Mouse (Mus musculus) lung, embryonic 16.5 days (tissue): Measurements from ENCODE around the gene Sfrp4. TPM values are rescaled to one million over a fixed set of nuclear protein-coding genes. Genes with fewer than 3 reads are reported as not detected.

Source experiments
- ATAC-seq: fragments of 200-750 bp; cut with Nextera tagmentation; 2 replicates; pipeline ENCODE4 v1.8.0; 2017; ENCODE audit warnings: low read depth, mild to moderate bottlenecking, moderate library complexity
- H3K27ac ChIP-seq: fragments of 300-500 bp; sonication (generic); 2 replicates; pipeline ENCODE4 v1.5.1; 2014; ENCODE audit warnings: mild to moderate bottlenecking, control low read depth, low read length
- H3K27me3 ChIP-seq: fragments of 300-500 bp; sonication (generic); 2 replicates; pipeline ENCODE4 v1.6.1; 2014; ENCODE audit warnings: low read depth, low read length, mixed read lengths; ENCODE audit not compliant: control insufficient read depth, insufficient read depth
- H3K36me3 ChIP-seq: fragments of 300-500 bp; sonication (generic); 2 replicates; pipeline ENCODE4 v1.6.1; 2014; ENCODE audit warnings: low read length; ENCODE audit not compliant: control insufficient read depth, insufficient read depth
- H3K4me1 ChIP-seq: fragments of 300-500 bp; sonication (generic); replicated peaks from 2 replicates; pipeline ENCODE4 v1.6.1; 2014; ENCODE audit warnings: low read length, mixed read lengths; ENCODE audit not compliant: control insufficient read depth, insufficient read depth
- H3K4me2 ChIP-seq: fragments of 300-500 bp; sonication (generic); 2 replicates; pipeline ENCODE4 v1.6.1; 2014; ENCODE audit warnings: low read depth, low read length, control low read depth
- H3K4me3 ChIP-seq: fragments of 300-500 bp; sonication (generic); 2 replicates; pipeline ENCODE4 v1.5.1; 2014; ENCODE audit warnings: mild to moderate bottlenecking, low read length, control low read depth
- H3K9ac ChIP-seq: fragments of 300-500 bp; sonication (generic); 2 replicates; pipeline ENCODE4 v1.6.1; 2014; ENCODE audit warnings: low read length, control low read depth
- H3K9me3 ChIP-seq: fragments of 300-500 bp; sonication (generic); 2 replicates; pipeline ENCODE4 v1.6.1; 2016; ENCODE audit warnings: low read length; ENCODE audit not compliant: control insufficient read depth
- WGBS: fragments of 180-500 bp; shearing (Covaris S2); extraction: QIAGEN DNeasy Blood & Tissue Kit; methylation state at CpG from one replicate; pipeline ENCODE4 v1.1.7; 2014; 5-methylcytosine and 5-hydroxymethylcytosine counted together
- polyA plus RNA-seq: library from polyadenylated mRNA; unstranded; fragments of >200 nt; fragmentation: Nextera tagmentation; extraction: Ambion mirVana; gene quantifications from 2 replicates; pipeline ENCODE4 v1.2.1, GENCODE M21; 2015

Gene Sfrp4
- polyA plus RNA-seq, 1 experiment from 2014 or later = 0.92 TPM

DNA sequence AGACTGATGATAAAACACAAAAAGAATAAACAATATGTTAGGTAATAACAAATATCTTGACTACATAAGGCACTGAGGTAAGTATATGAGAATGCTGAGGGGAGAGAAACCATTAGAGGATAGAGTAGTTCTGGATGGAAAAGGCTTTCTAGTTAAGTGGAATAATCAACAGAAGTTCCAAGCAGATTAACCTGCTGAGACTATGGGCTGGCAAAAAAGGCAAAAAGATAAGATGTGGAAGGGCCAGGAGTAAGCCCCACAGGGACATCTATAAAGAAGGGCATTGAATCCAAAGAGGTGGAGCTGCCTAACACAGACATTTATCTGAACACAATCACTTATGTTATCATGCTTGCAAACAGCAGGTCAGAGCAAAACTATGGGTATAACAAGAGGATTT is 14.8 kb upstream of the Sfrp4 start:
- Histone ChIP-seq H3K9me3 (no peaks in the 10 kb centered on the region), H3K4me2 (no peak overlapping the region), H3K27ac (no peak overlapping the region), H3K4me1 (no peaks in the 10 kb centered on the region), H3K4me3 (no peak overlapping the region), H3K27me3 (no peaks in the 10 kb centered on the region), H3K36me3 (no peaks in the 10 kb centered on the region), H3K9ac (no peak overlapping the region)
- ATAC-seq = no peak

DNA sequence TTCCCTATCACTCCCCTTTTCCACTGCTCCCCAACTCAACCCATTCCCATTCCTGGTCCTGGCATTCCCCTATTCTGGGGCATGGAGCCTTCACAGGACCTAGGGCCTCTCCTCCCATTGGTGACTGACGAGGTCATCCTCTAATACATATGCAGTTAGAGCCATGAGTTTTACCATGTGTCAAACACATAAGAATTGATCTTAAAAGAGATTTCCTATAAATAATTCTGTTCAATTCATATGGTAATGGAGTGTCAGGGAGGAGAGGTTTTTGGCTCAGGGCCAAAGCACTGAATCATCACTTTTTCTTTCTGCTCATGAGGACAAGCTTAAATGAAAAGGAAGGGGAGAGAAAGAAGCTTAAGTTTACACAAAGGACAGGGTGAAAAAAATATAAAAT is 10.6 kb upstream of the Sfrp4 start:
- no peak for ATAC-seq
- WGBS = 94% methylated on average over 1 of the region's 1 CpGs
- Histone ChIP-seq H3K4me2 (no peak overlapping the region), H3K9me3 (no peaks in the 10 kb centered on the region), H3K9ac (no peak overlapping the region), H3K4me1 (no peaks in the 10 kb centered on the region), H3K27me3 (no peaks in the 10 kb centered on the region), H3K4me3 (no peak overlapping the region), H3K36me3 (no peaks in the 10 kb centered on the region), H3K27ac (no peak overlapping the region)

DNA sequence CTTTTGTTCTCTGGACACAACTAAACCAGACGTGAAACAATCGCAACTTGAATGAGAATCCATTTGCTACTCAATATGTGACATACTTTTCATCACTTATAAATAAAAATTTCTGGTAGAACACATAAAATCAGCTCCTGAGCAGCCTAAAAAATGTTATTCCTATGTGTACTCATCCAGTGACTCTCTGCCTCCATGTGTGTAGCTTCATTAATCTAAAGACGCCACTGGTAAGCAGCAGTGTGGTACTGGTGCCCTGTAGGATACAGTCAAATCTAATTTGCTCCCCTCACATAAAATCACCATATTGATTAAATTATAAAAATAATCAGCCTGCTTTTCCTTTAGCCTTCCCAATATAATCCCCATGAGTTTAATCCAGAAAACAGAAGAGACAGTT is 9.9 kb upstream of the Sfrp4 start:
- Histone ChIP-seq H3K4me1 (no peaks in the 10 kb centered on the region), H3K27ac (no peak overlapping the region), H3K9ac (no peak overlapping the region), H3K27me3 (no peaks in the 10 kb centered on the region), H3K4me3 (no peak overlapping the region), H3K9me3 (no peaks in the 10 kb centered on the region), H3K36me3 (no peaks in the 10 kb centered on the region), H3K4me2 (no peak overlapping the region)
- WGBS = 80% methylated on average over 3 of the region's 3 CpGs
- ATAC-seq = no peak

GRCm38 (mm10) chr13:19613426-19613825 is 9.5 kb upstream of the Sfrp4 start:
- Histone ChIP-seq H3K4me2 (no peak overlapping the region), H3K36me3 (no peaks in the 10 kb centered on the region), H3K4me1 (no peaks in the 10 kb centered on the region), H3K4me3 (no peak overlapping the region), H3K27ac (no peak overlapping the region), H3K27me3 (no peaks in the 10 kb centered on the region), H3K9me3 (no peaks in the 10 kb centered on the region), H3K9ac (no peak overlapping the region)
- ATAC-seq = no peak
- WGBS = 85% methylated on average over 1 of the region's 1 CpGs

DNA sequence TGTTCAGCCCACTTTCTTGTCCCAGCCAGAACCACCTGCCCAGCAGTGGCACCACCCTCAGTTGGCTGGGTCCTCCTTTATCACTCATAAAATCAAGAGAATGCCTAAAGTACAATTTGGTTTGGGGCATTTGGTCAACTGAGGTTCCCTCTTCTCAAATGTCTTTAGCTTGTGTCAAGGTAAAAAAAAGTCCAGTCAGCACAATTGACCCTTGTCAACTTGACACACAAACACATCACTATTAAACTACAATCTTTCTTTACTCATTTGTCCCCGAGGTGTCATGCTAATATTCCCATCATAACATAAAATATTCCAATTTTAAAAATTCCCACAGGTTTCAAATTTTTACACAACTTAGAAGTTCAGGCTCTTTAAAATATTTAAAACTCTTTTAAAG is 8.6 kb upstream of the Sfrp4 start:
- no peak overlapping the region for H3K4me3 ChIP-seq
- H3K9me3 ChIP-seq = no peaks in the 10 kb centered on the region
- H3K4me2 ChIP-seq = no peak overlapping the region
- no peaks in the 10 kb centered on the region for H3K4me1 ChIP-seq
- H3K27ac ChIP-seq = no peak overlapping the region
- H3K27me3 ChIP-seq = no peaks in the 10 kb centered on the region
- no peak for ATAC-seq
- 88% methylated on average over 1 of the region's 1 CpGs for WGBS
- no peak overlapping the region for H3K9ac ChIP-seq
- no peaks in the 10 kb centered on the region for H3K36me3 ChIP-seq

DNA sequence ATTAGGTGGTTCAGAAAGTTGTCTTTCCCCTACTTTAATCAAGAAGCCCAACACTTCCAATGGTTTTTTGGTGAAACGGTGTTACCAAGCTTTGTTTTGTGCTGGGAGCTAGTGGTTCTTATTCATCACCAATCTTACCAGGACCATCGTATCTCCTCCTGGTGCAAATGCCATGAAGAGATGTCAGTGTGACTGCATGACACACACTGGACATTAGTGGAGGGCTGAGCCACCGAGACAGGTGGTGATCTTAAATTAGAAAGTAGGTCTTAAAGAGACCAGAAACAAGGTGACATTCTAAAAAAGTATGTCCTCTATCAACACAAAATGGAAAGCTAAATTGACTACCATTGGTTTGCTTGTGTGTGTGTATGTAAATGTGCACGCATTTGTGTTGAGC is 4.8 kb upstream of the Sfrp4 start:
- no peaks in the 10 kb centered on the region for H3K36me3 ChIP-seq
- ATAC-seq = no peak
- no peaks in the 10 kb centered on the region for H3K9me3 ChIP-seq
- H3K27ac ChIP-seq = no peak overlapping the region
- no peak overlapping the region for H3K4me2 ChIP-seq
- peaks cover under 1% of the 10 kb centered on the region; the same call in 1 of the 2 replicates for H3K27me3 ChIP-seq
- WGBS = 93% methylated on average over 4 of the region's 4 CpGs
- no peak overlapping the region for H3K4me3 ChIP-seq
- no peak overlapping the region for H3K9ac ChIP-seq
- peaks cover 1% of the 10 kb centered on the region for H3K4me1 ChIP-seq

GRCm38 (mm10) chr13:19618841-19619215 is 4.1 kb upstream of the Sfrp4 start:
- H3K9ac ChIP-seq = peak overlapping the region; percentile 89
- peaks cover 7% of the 10 kb centered on the region for H3K27me3 ChIP-seq
- peaks cover 7% of the 10 kb centered on the region for H3K4me1 ChIP-seq
- no peaks in the 10 kb centered on the region for H3K36me3 ChIP-seq
- peak; percentile 40 for ATAC-seq
- peak overlapping the region; percentile 99 for H3K4me2 ChIP-seq
- H3K4me3 ChIP-seq = peak overlapping the region; percentile 74
- no peak overlapping the region for H3K27ac ChIP-seq
- WGBS = 5% methylated on average over 5 of the region's 5 CpGs
- no peaks in the 10 kb centered on the region for H3K9me3 ChIP-seq

DNA sequence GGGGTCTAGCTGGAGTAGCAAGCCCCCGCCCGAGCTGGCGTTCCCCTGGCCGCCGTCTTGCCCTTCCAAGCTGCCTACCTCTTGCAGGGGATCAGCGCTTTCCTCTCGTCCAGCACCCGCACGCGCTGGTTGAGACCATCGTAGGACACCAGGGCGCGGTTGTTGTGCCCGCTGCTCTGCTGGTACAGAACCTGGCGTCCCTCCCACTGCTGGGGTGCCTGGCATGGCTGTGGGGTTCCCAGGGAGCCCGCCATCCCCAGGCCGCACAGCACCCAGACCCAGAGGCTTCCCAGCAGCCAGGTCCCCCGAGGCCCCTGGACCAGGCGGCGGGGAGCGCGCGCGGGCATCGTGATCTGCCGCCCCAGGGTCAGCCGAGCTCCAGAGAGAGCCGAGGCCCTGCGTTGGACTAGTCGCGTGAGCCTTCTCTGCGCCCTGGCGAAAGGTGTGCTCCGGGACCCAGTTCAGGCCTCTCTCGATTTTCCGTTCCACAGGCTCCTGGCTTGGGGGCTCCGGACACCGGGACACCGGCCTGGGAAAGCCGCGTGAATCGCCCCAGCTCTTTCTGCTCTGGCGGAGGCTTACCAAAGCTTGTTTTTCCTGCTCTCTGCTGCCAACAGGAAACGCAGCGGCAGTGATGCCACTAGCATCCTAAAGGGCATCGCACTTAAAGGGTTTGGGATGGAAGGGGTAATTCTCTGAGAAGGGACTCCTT is 3.5 kb upstream of the Sfrp4 start, which contains the start of gene Epdr1:
TSS of gene Epdr1 (minus strand) at position 712 of the 712 bp plus-strand sequence.
- Histone ChIP-seq H3K9me3 (no peaks in the 10 kb centered on the region), H3K4me1 (peaks cover 7% of the 10 kb centered on the region), H3K9ac (peak within 1 kb of the TSS; percentile 89), H3K27ac (peak within 1 kb of the TSS; percentile 51), H3K4me2 (peak within 1 kb of the TSS; percentile 99), H3K27me3 (peaks cover 8% of the 10 kb centered on the region), H3K36me3 (no peaks in the 10 kb centered on the region), H3K4me3 (peak within 1 kb of the TSS; percentile 74)
- ATAC-seq = peak; percentile 81
- WGBS = under 1% methylated on average over 45 of the region's 46 CpGs

GRCm38 (mm10) chr13:19623228-19623905 is 463 bp downstream of the Sfrp4 start:
- peaks cover 7% of the 10 kb centered on the region for H3K4me1 ChIP-seq
- peak overlapping the region; percentile 94 for H3K4me2 ChIP-seq
- H3K4me3 ChIP-seq = peak overlapping the region; percentile 53
- 15% methylated on average over 29 of the region's 30 CpGs for WGBS
- no peaks in the 10 kb centered on the region for H3K9me3 ChIP-seq
- no peak overlapping the region for H3K27ac ChIP-seq
- peaks cover 8% of the 10 kb centered on the region for H3K27me3 ChIP-seq
- ATAC-seq = no peak
- H3K36me3 ChIP-seq = no peaks in the 10 kb centered on the region
- H3K9ac ChIP-seq = peak overlapping the region; percentile 59
